Mouse (Mus musculus) ES-Bruce4 (cell line): Measurements from ENCODE around the gene Ptprb. TPM values are rescaled to one million over a fixed set of nuclear protein-coding genes. Genes with fewer than 3 reads are reported as not detected.

ENCODE experiments used
- H3K27ac ChIP-seq: 2 replicates; pipeline ENCODE4 v1.5.1; 2012; ENCODE audit warnings: low read length, inconsistent platforms; ENCODE audit not compliant: insufficient read depth
- H3K27me3 ChIP-seq: 2 replicates; pipeline ENCODE4 v1.6.1; 2012; ENCODE audit warnings: mild to moderate bottlenecking, low read length, inconsistent platforms; ENCODE audit not compliant: control insufficient read depth, poor library complexity, insufficient read depth, severe bottlenecking
- H3K36me3 ChIP-seq: 2 replicates; pipeline ENCODE4 v1.6.1; 2012; ENCODE audit warnings: inconsistent platforms, mild to moderate bottlenecking, low read length, moderate library complexity; ENCODE audit not compliant: control insufficient read depth, poor library complexity, insufficient read depth, severe bottlenecking
- H3K4me1 ChIP-seq: one replicate; pipeline ENCODE4 v1.8.1; 2011; ENCODE audit warnings: low read length; ENCODE audit not compliant: control insufficient read depth, insufficient read depth
- H3K4me3 ChIP-seq: 2 replicates; pipeline ENCODE4 v1.5.1; 2011; ENCODE audit warnings: low read depth, mild to moderate bottlenecking, low read length
- H3K9ac ChIP-seq: 2 replicates; pipeline ENCODE4 v1.6.1; 2012; ENCODE audit warnings: low read depth, mild to moderate bottlenecking, inconsistent platforms; ENCODE audit not compliant: poor library complexity, severe bottlenecking
- H3K9me3 ChIP-seq: replicated peaks from 2 replicates; pipeline ENCODE4 v1.6.1; 2012; ENCODE audit warnings: mild to moderate bottlenecking, low read length, inconsistent platforms; ENCODE audit not compliant: control insufficient read depth, poor library complexity, insufficient read depth, severe bottlenecking
- CTCF ChIP-seq: IDR thresholded peaks from one replicate; pipeline ENCODE4 v1.8.1; 2011; ENCODE audit warnings: low read depth, low read length
- EP300 ChIP-seq: IDR thresholded peaks from 2 replicates; pipeline ENCODE4 v1.6.1; 2011; ENCODE audit warnings: low read depth, low read length; ENCODE audit not compliant: insufficient read depth
- POLR2A ChIP-seq: IDR thresholded peaks from one replicate; pipeline ENCODE4 v1.8.1; 2011; ENCODE audit warnings: low read length; ENCODE audit not compliant: insufficient read depth
- polyA plus RNA-seq: library from polyadenylated mRNA; stranded (reverse); fragments of >200 nt; gene quantifications from 2 replicates; pipeline ENCODE4 v1.2.4, GENCODE M21; 2011; ENCODE audit warnings: low read depth; ENCODE audit not compliant: missing spikeins, insufficient read depth, insufficient read length

Ptprb gene
- polyA plus RNA-seq, 1 experiment = 0.37 TPM

- Histone ChIP-seq H3K9ac (no peak overlapping the region), H3K27ac (no peak overlapping the region), H3K4me1 (no peaks in the 10 kb centered on the region), H3K27me3 (no peaks in the 10 kb centered on the region), H3K9me3 (no peaks in the 10 kb centered on the region), H3K36me3 (no peaks in the 10 kb centered on the region), H3K4me3 (no peak overlapping the region)
- TF ChIP-seq POLR2A (no peak), CTCF (no peak), EP300 (no peak)
Observed at GRCm38 (mm10) chr10:116386391-116386885, 111.1 kb downstream of the Ptprb start.

- TF ChIP-seq CTCF = no peak
- TF ChIP-seq EP300 = no peak
- no peak for TF ChIP-seq POLR2A
- H3K4me1 ChIP-seq = no peaks in the 10 kb centered on the region
- H3K4me3 ChIP-seq = no peak overlapping the region
- H3K9ac ChIP-seq = no peak overlapping the region
- H3K36me3 ChIP-seq = no peaks in the 10 kb centered on the region
- no peak overlapping the region for H3K27ac ChIP-seq
- H3K27me3 ChIP-seq = no peaks in the 10 kb centered on the region
- H3K9me3 ChIP-seq = no peaks in the 10 kb centered on the region
Observed at GRCm38 (mm10) chr10:116388840-116389239, 113.5 kb downstream of the Ptprb start.

- Histone ChIP-seq H3K27me3 (no peaks in the 10 kb centered on the region), H3K4me1 (no peaks in the 10 kb centered on the region), H3K4me3 (no peak overlapping the region), H3K9me3 (no peaks in the 10 kb centered on the region), H3K36me3 (no peaks in the 10 kb centered on the region), H3K27ac (no peak overlapping the region), H3K9ac (no peak overlapping the region)
- no peak for TF ChIP-seq CTCF
- no peak for TF ChIP-seq POLR2A
- no peak for TF ChIP-seq EP300
Observed at GRCm38 (mm10) chr10:116393790-116394475, 118.6 kb downstream of the Ptprb start.

DNA sequence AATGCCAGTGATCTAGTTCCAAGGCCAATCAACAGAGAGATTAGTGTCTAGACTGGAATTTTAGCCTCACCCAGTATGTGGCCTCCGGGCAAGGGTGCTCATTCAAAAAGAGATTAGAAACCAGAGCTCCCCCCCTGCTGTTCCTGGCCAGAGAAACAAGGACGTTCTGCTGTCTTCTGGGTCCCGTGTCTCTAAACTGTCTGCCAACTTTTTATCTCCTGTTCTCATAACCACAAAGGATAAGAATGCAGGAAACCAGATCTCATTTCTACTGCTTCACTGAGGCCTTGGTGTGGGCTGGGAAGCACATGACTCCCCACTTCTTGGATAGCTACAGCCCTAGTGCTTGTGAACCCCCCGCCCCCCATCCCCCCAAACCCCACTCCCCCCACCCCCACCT is 119.3 kb downstream of the Ptprb start:
- Histone ChIP-seq H3K4me3 (no peak overlapping the region), H3K36me3 (no peaks in the 10 kb centered on the region), H3K27me3 (no peaks in the 10 kb centered on the region), H3K9ac (no peak overlapping the region), H3K9me3 (no peaks in the 10 kb centered on the region), H3K27ac (no peak overlapping the region), H3K4me1 (no peaks in the 10 kb centered on the region)
- TF ChIP-seq EP300 (no peak), CTCF (no peak), POLR2A (no peak)

GRCm38 (mm10) chr10:116396279-116396678 is 121.0 kb downstream of the Ptprb start:
- TF ChIP-seq EP300 (no peak), POLR2A (no peak), CTCF (no peak)
- H3K36me3 ChIP-seq = no peaks in the 10 kb centered on the region
- no peaks in the 10 kb centered on the region for H3K4me1 ChIP-seq
- no peaks in the 10 kb centered on the region for H3K9me3 ChIP-seq
- H3K27ac ChIP-seq = no peak overlapping the region
- H3K27me3 ChIP-seq = no peaks in the 10 kb centered on the region
- H3K9ac ChIP-seq = no peak overlapping the region
- no peak overlapping the region for H3K4me3 ChIP-seq

- no peak overlapping the region for H3K27ac ChIP-seq
- H3K27me3 ChIP-seq = no peaks in the 10 kb centered on the region
- H3K4me3 ChIP-seq = no peak overlapping the region
- no peaks in the 10 kb centered on the region for H3K4me1 ChIP-seq
- H3K9me3 ChIP-seq = no peaks in the 10 kb centered on the region
- no peak overlapping the region for H3K9ac ChIP-seq
- H3K36me3 ChIP-seq = no peaks in the 10 kb centered on the region
- no peak for TF ChIP-seq EP300
- no peak for TF ChIP-seq CTCF
- TF ChIP-seq POLR2A = no peak
Observed at GRCm38 (mm10) chr10:116396966-116397365, 121.6 kb downstream of the Ptprb start.
